Mouse (Mus musculus) right cerebral cortex, postnatal 4 days (tissue): ENCODE data around the gene Dcp1b.

Source experiments
- DNase-seq: peaks from one replicate; pipeline ENCODE4 v3.0.0-alpha.2; 2022

Dcp1b gene

DNA sequence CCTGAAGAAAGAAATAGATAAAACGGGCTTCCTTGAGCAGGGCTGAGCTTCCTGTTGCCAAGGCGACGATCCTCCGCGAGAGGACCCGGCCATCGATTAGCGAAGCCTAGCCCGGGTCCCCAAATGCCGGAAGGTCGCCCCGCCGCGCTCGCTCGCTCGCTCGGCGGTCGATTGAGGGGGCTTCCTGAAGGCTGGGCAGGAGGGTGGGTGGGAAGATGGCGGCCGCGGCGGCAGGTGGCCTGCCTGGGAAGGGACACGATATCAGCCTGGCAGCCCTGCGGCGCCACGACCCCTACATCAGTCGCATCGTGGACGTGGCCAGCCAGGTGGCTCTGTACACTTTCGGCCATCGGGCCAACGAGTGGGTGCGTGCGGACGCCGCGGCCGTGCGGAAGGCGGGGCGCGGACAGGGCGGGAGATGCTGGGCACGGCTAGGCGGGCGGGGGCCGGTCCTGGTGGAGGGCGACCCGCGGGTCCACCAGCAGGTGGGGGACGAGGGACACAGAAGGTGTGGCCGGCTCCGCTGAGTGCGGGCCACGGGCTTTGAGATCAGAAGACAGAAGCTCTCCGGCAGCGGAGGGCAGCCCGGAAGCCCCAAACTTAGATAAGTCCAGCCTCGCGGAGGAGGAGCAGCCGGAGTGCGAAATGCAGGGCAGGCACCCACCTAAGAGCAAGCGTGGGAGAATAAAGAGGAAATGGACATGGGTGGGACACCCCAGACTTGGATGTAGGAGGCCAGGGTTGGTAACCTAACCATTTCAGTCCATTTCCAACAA, at the start of gene Dcp1b:
Gene Dcp1b, plus strand, starts transcription at position 176 of the 776 bp plus-strand sequence.
- peak; percentile 90 for DNase-seq

DNA sequence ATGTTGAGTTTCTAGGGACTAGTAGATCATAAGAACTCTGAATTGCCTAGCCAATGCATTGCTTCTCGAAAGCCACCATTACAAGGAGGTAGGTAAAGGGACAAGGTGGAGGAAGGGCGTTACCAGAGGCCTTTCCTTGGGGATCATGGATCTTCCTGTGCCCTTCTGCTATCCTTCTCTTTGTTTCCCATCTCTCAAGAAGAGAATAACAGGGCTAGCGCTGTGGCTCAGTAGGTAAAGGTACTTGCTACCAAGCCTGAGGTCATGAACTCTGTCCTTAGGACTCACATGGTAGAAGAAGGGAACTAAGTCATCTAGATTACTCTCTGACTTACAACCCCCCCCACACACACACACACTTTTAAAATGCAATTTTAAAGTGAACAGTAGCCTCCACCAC, 48.1 kb upstream of the Dcp1b start:
- DNase-seq: no peak

DNA sequence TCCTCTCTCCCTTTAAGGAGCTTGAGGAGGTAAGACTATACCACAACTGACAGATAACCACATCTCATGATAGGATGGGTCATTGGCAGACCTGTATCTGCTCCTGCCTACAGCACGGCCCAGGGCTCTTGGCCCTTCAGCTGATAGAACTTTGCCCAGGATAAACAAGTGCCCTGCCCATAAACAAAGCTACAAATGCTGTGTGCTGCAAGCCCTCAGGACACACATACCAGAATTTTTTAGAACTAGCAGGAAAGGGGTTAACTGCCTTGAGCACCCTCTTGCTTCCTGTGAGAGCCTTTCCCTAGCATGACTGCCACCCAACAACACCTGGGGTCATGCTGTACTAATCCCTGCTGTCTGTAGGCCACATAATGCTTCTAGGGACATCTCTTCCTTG, 47.0 kb upstream of the Dcp1b start:
- DNase-seq: no peak

DNA sequence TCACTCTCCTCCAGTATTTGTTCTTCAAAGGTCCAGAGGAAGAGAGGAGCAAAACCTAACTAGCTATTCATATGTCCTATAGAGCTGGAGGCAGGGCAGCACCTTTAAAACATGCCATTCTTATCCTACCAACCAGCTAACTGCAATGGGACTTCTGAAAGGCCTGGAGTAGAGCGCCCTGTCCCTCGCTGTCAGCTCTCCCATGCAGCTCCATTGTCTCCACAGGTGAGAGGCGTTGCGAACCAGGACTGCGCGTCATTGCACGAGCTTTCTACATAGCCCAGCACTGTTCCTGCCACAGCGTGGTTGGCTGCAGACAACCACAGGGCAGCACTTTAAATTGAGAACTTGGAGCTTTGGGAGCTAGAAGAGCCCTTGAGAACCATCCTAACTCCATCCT, 46.5 kb upstream of the Dcp1b start:
- DNase-seq: no peak

DNA sequence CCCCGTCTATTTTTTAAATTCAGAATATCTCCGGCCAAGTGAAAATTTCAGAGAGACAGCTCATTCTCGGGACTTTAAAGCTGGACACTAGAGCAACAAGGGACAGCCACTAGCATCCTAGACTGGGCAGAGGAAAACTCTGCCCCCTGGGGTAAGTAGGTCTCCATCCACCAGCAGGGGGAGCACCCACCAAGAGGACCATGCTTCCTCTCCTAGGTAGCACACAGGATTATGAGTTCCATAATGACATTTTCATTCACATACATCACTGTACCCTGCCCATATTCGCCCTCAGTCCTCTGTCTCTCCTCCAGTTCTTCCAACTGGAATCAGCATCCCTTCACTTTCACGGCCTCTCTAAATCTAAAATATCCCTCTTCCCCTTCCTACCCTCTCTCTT, 45.4 kb upstream of the Dcp1b start:
- DNase-seq: peak; percentile 40

DNA sequence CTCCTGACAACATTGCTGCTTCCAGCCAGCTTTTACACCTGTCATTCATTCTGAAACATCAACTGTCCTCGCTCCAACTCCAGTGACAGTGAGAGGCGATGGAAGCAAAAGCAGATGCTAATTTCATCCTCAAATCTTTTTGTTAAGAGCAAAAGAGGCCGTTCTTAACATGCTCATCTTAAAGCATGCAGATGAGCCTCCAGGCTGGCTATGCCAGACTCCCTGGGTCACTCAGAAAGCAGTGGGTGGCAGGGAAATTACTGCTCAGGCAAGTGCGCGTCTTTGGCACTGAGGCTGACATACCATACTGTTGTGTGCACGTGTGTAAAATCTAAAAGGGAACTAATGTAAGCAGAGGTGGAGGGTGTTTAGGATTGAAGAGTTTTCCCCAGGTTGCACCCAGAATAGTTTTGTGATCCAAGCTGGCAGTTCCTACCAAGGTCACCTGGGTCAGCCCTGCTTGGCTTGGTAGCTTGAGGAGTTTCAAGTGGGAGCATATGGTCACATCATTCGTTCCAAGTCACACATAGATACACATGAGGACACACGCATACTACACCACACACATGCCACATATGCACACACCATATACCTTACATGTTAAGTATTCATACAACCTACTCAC, 42.8 kb upstream of the Dcp1b start:
- no peak for DNase-seq

DNA sequence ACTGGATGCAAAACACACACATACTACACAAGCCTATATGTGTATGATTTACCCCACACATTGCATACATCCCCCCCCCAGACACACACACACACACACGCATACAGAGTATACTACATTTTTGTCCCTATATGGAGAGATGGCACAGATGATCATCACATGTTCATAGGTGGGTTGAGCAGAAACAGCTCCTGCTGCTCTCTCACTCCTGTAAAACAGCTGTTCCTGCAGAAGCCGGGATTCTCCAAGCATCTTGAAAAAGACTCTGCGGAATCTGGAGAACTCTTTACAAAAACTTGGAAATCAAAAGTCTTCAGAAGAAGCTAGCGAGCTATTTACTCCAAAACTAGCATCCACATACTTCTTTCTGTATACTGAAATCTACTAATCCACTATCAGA, 42.2 kb upstream of the Dcp1b start:
- DNase-seq: no peak

DNA sequence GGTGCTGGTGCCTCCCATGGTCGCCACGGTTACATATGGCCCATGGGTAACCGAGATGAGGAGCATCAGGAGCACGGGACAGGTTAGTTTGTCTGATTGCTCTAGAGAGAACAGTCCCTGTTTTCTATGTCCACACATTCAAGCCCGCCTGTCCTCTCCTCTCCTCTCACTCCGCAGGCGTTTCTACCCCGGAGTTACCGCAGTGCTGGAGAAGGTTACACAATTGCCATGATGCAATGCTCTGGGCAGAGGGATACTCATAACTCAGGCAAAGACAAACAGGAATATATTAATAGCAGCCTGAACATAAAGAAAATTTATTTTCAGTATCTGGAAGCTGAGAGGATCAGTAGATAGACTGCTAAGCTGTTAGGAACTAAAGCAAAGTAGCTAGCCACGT, 37.3 kb upstream of the Dcp1b start:
- DNase-seq: no peak

DNA sequence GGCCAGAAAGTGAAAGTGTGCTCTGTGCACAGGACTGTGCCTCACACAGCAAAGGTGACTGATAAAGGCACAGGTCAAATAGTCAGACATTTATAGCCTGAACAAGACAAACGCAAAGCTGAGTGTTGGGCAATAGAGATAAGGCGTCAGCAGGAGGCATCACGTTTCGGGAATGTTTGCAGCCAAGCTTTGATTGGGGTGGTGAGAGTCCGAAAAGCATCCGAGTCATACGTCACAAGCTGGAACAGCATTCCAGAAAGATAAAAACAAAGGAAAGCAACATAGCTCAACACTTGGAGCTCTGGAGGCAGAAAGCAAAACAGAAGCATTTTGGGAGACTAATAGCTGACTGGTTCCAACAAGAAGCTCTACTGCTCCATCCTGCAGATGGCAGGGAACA, 35.5 kb upstream of the Dcp1b start:
- DNase-seq: no peak

DNA sequence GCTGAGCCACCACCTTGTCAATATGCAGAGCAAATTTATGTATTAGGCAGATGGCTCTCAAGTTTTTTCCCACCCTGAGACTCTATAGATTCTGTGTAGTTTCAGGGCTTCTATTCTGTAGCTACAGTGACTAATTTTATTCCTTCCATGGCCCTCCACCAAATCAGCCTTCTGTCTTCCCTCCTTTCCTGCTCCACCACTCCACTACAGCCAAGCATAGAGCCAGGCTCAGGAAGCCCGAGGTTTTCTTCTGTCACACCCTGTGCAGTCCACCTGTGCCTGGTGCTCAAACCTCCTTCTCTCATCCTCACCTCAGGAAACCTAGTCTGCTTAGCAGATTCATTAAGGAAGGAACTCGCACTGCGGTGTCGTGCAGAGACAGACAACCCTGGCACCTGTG, 29.9 kb upstream of the Dcp1b start:
- DNase-seq: no peak

DNA sequence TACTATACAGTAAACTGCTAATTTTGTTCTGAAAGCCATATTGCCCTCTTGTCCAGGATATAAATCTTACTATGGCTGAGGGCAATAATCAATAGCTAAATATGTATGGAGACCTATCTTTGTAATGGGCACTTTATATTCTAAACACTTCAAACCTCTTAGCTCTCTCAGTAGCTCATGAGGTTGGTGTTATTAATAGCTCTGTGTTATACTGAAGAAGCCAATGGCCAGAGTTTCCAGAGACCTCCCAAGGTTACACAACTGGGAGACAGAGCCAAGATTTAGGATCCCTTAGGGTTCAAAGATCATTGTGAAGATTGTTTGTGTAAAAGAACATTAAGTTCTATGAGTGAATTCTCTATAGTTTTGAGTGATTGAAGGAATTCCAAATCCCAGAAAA, 9.4 kb upstream of the Dcp1b start:
- DNase-seq: no peak

DNA sequence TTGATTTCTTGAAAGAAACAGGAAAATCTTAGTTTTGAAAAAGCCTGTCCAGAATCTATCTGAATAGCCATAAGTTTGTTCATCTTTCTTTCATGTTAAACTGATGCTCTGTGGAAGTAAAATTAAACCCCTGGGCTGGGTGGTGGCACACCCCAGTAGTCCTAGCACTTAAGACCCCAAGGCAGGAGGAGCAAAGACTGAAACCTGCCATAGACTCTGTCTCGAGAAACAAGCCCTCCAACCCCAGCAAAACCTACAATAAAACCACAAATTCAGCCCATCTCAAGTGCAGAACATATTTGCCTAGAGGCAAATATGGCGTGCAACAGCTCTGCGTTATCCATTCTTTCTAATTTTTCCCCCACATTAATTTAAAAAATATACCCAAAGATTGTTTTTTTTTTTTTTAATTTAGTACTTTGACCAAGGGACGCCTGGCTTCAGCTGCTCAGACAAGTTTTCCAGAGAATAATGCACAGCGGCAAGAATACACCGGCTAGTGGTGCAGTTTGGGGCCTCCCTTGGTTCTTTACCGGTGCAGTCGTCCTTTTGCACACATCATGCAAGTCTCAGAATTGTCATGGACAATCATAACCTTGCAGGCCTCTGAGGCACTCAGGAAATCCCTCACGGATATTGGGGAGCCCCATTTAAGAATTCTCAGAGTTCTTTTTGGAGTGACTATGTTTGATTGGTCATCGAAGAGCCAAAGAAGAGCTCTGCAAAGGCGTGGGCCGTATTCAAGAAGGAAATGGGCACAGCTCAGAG, 562 bp upstream of the Dcp1b start:
- DNase-seq: no peak

DNA sequence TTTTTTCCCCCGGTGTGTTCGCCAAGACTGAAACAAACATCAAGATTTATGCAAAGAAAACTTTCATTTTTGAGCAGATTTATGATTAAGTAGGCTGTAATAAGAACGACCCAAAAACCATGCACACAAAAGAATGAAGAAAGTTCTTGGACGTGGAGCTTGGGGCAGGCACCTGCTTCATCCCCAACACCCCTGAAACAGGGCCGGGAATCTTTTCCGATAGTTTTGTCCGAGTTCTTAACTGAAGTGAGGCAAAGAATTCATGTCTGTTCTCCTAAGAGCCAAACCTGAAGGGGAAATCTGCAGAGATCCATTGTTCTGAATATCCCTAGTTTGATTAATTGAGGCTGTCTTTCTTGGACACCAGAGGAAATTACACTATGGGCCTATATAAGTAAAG, 1.1 kb downstream of the Dcp1b start:
- DNase-seq: no peak

DNA sequence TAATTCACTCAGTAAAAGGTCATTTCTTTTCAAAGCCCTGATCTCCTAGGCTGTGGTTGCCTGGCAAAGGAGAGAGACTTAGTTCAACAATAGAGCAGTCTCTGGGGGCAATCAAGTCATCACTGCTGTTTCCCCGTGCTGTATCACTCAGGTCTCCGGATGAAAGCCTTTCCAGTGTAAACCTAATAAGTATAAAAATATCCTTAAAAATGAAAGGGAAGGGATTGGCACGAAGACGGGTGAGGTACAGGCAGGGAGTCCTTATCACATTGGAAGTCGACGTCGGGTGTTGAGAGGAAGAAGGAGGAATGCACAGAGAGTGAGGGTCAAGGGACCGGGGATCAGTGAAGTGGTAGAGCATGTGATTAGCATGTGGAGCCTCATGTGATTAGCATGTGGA, 2.0 kb downstream of the Dcp1b start:
- no peak for DNase-seq

DNA sequence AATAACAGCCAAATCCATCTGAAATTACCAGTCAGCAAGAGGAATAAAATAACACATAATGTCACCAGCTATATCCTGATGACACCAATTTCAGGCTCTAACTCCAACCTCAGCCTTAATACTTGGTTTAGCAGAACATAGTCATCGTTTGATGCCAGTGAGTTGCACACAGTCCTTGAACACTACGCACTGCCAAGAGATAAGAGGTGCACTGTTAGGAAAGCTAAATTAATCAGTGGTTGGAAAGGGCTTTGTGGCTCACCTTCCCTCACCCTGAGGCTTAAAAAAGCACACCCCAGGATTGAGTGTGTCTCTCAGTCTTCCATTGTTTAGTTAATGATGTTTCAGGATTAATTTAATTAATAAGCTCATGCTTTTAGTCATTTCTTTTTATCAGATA, 5.1 kb downstream of the Dcp1b start:
- DNase-seq: no peak

DNA sequence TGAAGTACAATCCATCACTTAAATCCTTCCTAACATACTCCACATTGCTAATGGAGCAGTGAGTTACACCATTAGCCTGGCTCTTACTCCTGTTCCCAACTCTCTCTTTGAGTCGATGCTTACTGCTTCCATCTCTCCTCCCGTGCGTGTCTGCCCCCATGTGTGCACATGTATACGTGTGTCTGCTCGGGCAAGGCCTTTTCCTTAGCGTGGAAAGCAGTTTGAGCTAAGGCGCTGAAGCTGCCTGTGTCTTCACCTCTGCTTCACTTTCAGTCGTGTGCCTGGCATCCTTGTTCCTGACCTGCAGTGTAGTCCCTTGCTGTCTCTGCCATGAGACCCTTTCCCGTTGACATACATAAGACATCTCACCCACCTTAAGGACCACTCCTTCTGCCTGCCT, 7.2 kb downstream of the Dcp1b start:
- no peak for DNase-seq

DNA sequence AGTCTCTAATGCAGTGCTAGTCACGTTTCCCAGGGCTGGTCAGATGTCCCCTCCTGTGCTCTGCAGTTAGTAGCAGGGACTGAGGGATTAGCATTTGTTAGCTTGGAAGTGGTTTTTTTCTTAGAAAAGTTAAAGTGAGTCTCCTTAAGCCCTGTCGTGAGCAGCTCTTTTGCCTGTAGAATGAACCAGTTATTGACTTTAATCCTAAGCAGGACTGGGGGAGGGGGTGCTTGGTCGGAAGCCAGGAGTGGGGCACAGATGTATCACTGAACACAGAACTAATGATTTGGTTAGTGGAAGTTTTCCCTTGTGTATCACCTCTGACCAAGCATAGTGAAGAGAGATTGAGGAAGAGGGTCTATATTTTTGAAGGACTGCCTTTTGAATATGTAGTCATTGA, 8.7 kb downstream of the Dcp1b start:
- no peak for DNase-seq

DNA sequence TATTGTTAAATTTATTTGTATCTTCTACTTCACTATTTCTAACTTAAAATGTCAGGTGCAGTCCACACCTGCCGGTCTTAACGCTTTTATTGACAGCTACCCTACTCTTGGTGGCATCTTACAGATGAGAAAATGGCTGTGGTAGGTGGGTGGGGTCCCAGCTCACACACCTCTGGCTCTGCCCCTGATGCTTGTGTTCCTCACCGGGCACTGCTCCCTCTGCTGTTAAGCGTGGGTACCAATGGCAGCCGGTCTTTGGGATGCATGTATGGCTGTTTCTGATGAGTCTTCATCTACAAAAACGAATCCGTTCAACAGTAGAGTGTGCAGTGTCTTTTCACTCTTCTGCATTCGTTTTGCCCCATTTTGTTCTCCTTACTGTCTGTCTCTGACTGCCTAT, 11.6 kb downstream of the Dcp1b start:
- DNase-seq: peak; percentile 26

DNA sequence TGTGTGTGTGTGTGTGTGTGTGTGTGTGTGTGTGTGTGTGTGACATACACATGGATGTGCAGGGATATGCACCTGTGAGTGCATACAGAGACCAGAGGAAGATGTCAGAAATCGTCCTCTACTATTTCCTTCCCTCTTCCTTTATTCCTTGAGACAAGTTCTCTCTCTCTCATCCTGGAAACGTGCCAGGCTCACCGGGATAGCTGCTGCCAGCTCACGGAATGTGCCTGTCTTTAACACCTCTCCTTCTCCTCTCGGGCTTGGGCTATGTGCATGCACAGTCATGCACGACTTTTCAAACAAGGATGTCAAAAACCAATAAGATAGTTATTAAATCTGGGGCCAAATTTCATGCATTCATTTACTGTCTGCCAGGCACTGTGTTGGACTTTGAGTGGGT, 12.6 kb downstream of the Dcp1b start:
- DNase-seq: no peak

DNA sequence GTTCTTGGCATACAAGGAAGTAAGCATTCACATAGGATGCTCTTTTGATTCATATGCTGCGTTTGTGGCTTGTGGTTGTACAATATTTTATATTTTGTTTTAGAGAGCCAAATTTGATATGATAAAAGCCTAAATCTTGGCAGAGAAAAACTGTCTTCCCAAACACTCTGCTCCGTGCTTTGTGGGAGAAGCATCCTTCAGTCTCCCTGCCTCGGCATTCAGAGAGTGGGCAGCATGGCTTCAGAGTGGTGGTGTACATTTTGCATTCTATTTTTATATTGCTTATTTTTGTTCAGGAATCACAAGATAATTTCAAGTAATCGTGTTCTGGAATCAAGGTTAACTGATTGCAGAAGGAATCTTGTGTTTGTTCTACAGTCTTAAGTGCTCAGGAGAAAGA, 16.4 kb downstream of the Dcp1b start:
- no peak for DNase-seq

DNA sequence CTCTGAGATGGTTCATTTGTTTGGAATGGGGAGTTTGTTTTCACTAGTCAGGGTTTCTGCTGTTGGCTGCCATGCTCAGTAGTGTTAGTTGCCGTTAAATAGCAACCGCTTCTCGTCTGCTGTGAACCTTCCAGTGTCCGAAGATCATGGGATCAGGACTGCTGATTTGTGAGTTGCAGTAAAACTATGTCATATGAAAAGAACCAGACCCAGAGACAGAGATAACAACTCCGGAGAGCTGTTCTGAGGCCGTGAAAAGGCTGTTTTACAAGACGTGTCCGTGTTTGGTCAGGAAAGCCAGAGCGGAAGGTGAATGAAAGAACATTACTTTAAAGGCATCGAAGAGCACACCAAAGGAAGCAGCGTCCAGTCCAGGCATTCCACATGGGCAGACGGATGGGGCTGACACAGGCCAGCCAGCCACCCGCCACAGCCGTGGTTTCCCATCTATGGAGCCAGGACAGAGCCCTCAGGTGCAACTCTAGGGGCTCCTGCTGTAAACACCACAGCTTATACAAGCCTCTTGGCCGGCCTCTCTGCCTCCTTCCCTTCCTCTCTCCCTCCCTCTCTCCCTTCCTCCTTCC, 18.6 kb downstream of the Dcp1b start:
- DNase-seq: no peak

DNA sequence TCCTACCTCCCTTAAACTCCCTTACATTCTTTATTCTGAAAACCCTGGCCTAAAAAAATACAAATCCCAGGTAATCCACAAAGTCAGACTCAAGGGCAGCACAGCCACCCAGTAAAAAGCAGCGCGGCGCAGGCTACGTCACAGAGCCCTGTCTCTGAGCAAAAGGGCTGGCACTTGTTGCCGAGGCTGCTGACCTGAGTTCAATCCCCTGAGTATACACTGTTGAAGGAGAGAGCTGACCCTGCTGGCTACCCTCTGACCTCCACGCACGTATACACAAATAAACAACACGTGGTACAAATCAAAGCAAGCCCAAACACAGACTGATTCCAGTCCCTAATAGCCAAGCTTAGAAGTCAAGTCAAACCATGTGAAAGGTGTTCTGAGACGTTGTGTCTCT, 19.1 kb downstream of the Dcp1b start:
- DNase-seq: no peak

DNA sequence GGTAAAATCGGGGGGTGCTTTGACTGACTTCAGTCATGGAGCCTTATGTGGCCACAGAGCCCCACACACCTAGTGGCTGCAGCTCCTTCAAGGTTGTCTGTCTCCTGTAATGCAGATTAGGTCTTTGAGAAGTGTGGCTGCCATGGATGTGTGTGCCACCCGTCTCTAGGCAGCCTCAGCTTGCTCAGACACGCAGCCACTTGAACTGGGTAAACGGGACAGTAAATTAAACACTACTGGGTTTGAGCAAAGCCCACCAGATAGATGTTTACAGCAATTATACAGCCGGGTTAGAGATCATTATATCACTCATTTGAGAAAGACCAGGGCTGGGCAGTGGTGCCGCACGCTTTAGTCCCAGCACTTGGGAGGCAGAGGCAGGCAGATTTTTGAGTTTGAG, 19.5 kb downstream of the Dcp1b start:
- DNase-seq: no peak
